Mouse (Mus musculus) erythroid progenitor cell, adult 5-6 weeks (primary cell): ENCODE measurements around the gene Syce2. TPM values are rescaled to one million over a fixed set of nuclear protein-coding genes. Genes with fewer than 3 reads are reported as not detected.

Experiments used
- ATAC-seq: replicated peaks from 2 replicates; pipeline ENCODE4 v1.8.0; 2016; ENCODE audit warnings: moderate number of reproducible peaks, mild to moderate bottlenecking, moderate TSS enrichment, inconsistent platforms; ENCODE audit not compliant: poor library complexity, low FRiP score, severe bottlenecking
- total RNA-seq, 2 experiments: library from RNA; stranded (forward) in 1 of 2; stranded (reverse) in 1 of 2; fragments of 150-400 nt in 1 of 2; fragments of 186-747, 209-891 nt in 1 of 2; gene quantifications; 2 replicates each; pipeline versions ENCODE4 v1.2.3 to v1.2.4; 2015 to 2017; ENCODE audit warnings: low replicate concordance in 2 of 2

Gene Syce2
- total RNA-seq, 2 experiments from 2014 or later: 9.2 to 133 TPM

GRCm38 (mm10) chr8:84917781-84918180 is 45.9 kb downstream of the Syce2 start:
- ATAC-seq: no peak

- no peak for ATAC-seq
These were observed 46.7 kb downstream of the Syce2 start for GRCm38 (mm10) chr8:84918646-84919045.

GRCm38 (mm10) chr8:84921596-84921995 is 49.7 kb downstream of the Syce2 start:
- ATAC-seq: no peak

GRCm38 (mm10) chr8:84925557-84925956 is 53.6 kb downstream of the Syce2 start:
- no peak for ATAC-seq

- ATAC-seq: no peak
These were observed 55.6 kb downstream of the Syce2 start for GRCm38 (mm10) chr8:84927513-84927912.

- peak; percentile 89 for ATAC-seq
These were observed 56.8 kb downstream of the Syce2 start for GRCm38 (mm10) chr8:84928456-84929306.

GRCm38 (mm10) chr8:84930582-84930981 is 58.7 kb downstream of the Syce2 start:
- ATAC-seq: no peak

GRCm38 (mm10) chr8:84933767-84934559 is 62.1 kb downstream of the Syce2 start:
- no peak for ATAC-seq

GRCm38 (mm10) chr8:84934860-84935259 is 62.9 kb downstream of the Syce2 start:
- no peak for ATAC-seq

GRCm38 (mm10) chr8:84935489-84935888 is 63.6 kb downstream of the Syce2 start:
- no peak for ATAC-seq

GRCm38 (mm10) chr8:84936041-84936961 is 64.4 kb downstream of the Syce2 start:
- ATAC-seq: no peak

GRCm38 (mm10) chr8:84936962-84937546 is 65.1 kb downstream of the Syce2 start, which contains the start of gene Mast1:
Mast1 (minus strand) TSS chr8:84937359.
- ATAC-seq: peak; percentile 80

Other genes starting within 250 kb of the Syce2 start
Only the 30 nearest of the 31 such genes appear.
- gene Ier2, start 209.3 kb upstream of the Syce2 start, total RNA-seq (2015; ENCODE audit: low replicate concordance): 10.9 and 16.2 TPM in 2 replicates
- gene Ier2, start 209.3 kb upstream of the Syce2 start, total RNA-seq (2017; ENCODE audit: low replicate concordance): 7.6 and 8.1 TPM in 2 replicates
- 7.9 and 13.4 TPM in 2 replicates for gene Trmt1, start 185.8 kb upstream of the Syce2 start, total RNA-seq (2015; ENCODE audit: low replicate concordance)
- gene Trmt1, start 185.8 kb upstream of the Syce2 start, total RNA-seq (2017; ENCODE audit: low replicate concordance): 18.4 and 23.1 TPM in 2 replicates
- gene Nacc1, start 184.2 kb upstream of the Syce2 start, total RNA-seq (2015; ENCODE audit: low replicate concordance): 24.3 and 25.6 TPM in 2 replicates
- gene Nacc1, start 184.2 kb upstream of the Syce2 start, total RNA-seq (2017; ENCODE audit: low replicate concordance): 11.8 and 16.9 TPM in 2 replicates
- gene Lyl1, start 170.7 kb upstream of the Syce2 start, total RNA-seq (2015; ENCODE audit: low replicate concordance): 98.7 and 109 TPM in 2 replicates
- 54.7 and 70.5 TPM in 2 replicates for gene Lyl1, start 170.7 kb upstream of the Syce2 start, total RNA-seq (2017; ENCODE audit: low replicate concordance)
- gene G430095P16Rik, start 149.1 kb upstream of the Syce2 start, total RNA-seq (2015; ENCODE audit: low replicate concordance): 12.2 and 21.6 TPM in 2 replicates
- 1.1 and 13.2 TPM in 2 replicates for gene G430095P16Rik, start 149.1 kb upstream of the Syce2 start, total RNA-seq (2017; ENCODE audit: low replicate concordance)
- gene Nfix, start 71.8 kb upstream of the Syce2 start, total RNA-seq (2015; ENCODE audit: low replicate concordance): 53.7 and 76.0 TPM in 2 replicates
- gene Nfix, start 71.8 kb upstream of the Syce2 start, total RNA-seq (2017; ENCODE audit: low replicate concordance): 33.6 and 36.8 TPM in 2 replicates
- 2.5 and 3.8 TPM in 2 replicates for gene Dand5, start 49.3 kb upstream of the Syce2 start, total RNA-seq (2015; ENCODE audit: low replicate concordance)
- 5.4 and 6.7 TPM in 2 replicates for gene Dand5, start 49.3 kb upstream of the Syce2 start, total RNA-seq (2017; ENCODE audit: low replicate concordance)
- 6.7 and 7.6 TPM in 2 replicates for gene Gadd45gip1, start 40.6 kb upstream of the Syce2 start, total RNA-seq (2015; ENCODE audit: low replicate concordance)
- 11.3 and 16.4 TPM in 2 replicates for gene Gadd45gip1, start 40.6 kb upstream of the Syce2 start, total RNA-seq (2017; ENCODE audit: low replicate concordance)
- gene Rad23a, start 31.4 kb upstream of the Syce2 start, total RNA-seq (2015; ENCODE audit: low replicate concordance): 273 and 355 TPM in 2 replicates
- gene Rad23a, start 31.4 kb upstream of the Syce2 start, total RNA-seq (2017; ENCODE audit: low replicate concordance): 296 and 306 TPM in 2 replicates
- gene Calr, start 25.2 kb upstream of the Syce2 start, total RNA-seq (2015; ENCODE audit: low replicate concordance): 261 and 337 TPM in 2 replicates
- gene Calr, start 25.2 kb upstream of the Syce2 start, total RNA-seq (2017; ENCODE audit: low replicate concordance): 660 and 677 TPM in 2 replicates
- 11.2 and 19.7 TPM in 2 replicates for gene Farsa, start 15.1 kb upstream of the Syce2 start, total RNA-seq (2015; ENCODE audit: low replicate concordance)
- 29.4 and 35.6 TPM in 2 replicates for gene Farsa, start 15.1 kb upstream of the Syce2 start, total RNA-seq (2017; ENCODE audit: low replicate concordance)
- gene Gcdh, start 21.8 kb downstream of the Syce2 start, total RNA-seq (2015; ENCODE audit: low replicate concordance): 16.9 and 36.9 TPM in 2 replicates
- gene Gcdh, start 21.8 kb downstream of the Syce2 start, total RNA-seq (2017; ENCODE audit: low replicate concordance): 22.8 and 26.2 TPM in 2 replicates
- gene Klf1, start 29.8 kb downstream of the Syce2 start, total RNA-seq (2015; ENCODE audit: low replicate concordance): 262 and 325 TPM in 2 replicates
- gene Klf1, start 29.8 kb downstream of the Syce2 start, total RNA-seq (2017; ENCODE audit: low replicate concordance): 240 and 399 TPM in 2 replicates
- gene Dnase2a, start 36.4 kb downstream of the Syce2 start, total RNA-seq (2015; ENCODE audit: low replicate concordance): 32.7 and 33.2 TPM in 2 replicates
- 74.6 and 78.4 TPM in 2 replicates for gene Dnase2a, start 36.4 kb downstream of the Syce2 start, total RNA-seq (2017; ENCODE audit: low replicate concordance)
- not detected in 2 replicates for gene Mast1, start 65.2 kb downstream of the Syce2 start, total RNA-seq (2015; ENCODE audit: low replicate concordance)
- gene Mast1, start 65.2 kb downstream of the Syce2 start, total RNA-seq (2017; ENCODE audit: low replicate concordance): not detected in 2 replicates
- not detected in 2 replicates for gene Rtbdn, start 74.9 kb downstream of the Syce2 start, total RNA-seq (2015; ENCODE audit: low replicate concordance)
- gene Rtbdn, start 74.9 kb downstream of the Syce2 start, total RNA-seq (2017; ENCODE audit: low replicate concordance): not detected in 2 replicates
- gene Gm49661, start 97.3 kb downstream of the Syce2 start, total RNA-seq (2015; ENCODE audit: low replicate concordance): not detected in 2 replicates
- gene Gm49661, start 97.3 kb downstream of the Syce2 start, total RNA-seq (2017; ENCODE audit: low replicate concordance): not detected in 2 replicates
- gene Prdx2, start 97.5 kb downstream of the Syce2 start, total RNA-seq (2015; ENCODE audit: low replicate concordance): 2,168 and 2,598 TPM in 2 replicates
- gene Prdx2, start 97.5 kb downstream of the Syce2 start, total RNA-seq (2017; ENCODE audit: low replicate concordance): 2,812 and 2,913 TPM in 2 replicates
- gene Rnaseh2a, start 97.7 kb downstream of the Syce2 start, total RNA-seq (2015; ENCODE audit: low replicate concordance): 82.6 and 141 TPM in 2 replicates
- gene Rnaseh2a, start 97.7 kb downstream of the Syce2 start, total RNA-seq (2017; ENCODE audit: low replicate concordance): 63.3 and 93.8 TPM in 2 replicates
- gene Junb, start 106.6 kb downstream of the Syce2 start, total RNA-seq (2015; ENCODE audit: low replicate concordance): 8.0 and 12.3 TPM in 2 replicates
- 10.4 and 15.1 TPM in 2 replicates for gene Junb, start 106.6 kb downstream of the Syce2 start, total RNA-seq (2017; ENCODE audit: low replicate concordance)
- 0.42 and 0.72 TPM in 2 replicates for gene Hook2, start 118.5 kb downstream of the Syce2 start, total RNA-seq (2015; ENCODE audit: low replicate concordance)
- gene Hook2, start 118.5 kb downstream of the Syce2 start, total RNA-seq (2017; ENCODE audit: low replicate concordance): 2.6 and 4.6 TPM in 2 replicates
- not detected in 2 replicates for gene Best2, start 142.4 kb downstream of the Syce2 start, total RNA-seq (2015; ENCODE audit: low replicate concordance)
- not detected in 2 replicates for gene Best2, start 142.4 kb downstream of the Syce2 start, total RNA-seq (2017; ENCODE audit: low replicate concordance)
- gene Asna1, start 153.2 kb downstream of the Syce2 start, total RNA-seq (2015; ENCODE audit: low replicate concordance): 42.8 and 69.2 TPM in 2 replicates
- gene Asna1, start 153.2 kb downstream of the Syce2 start, total RNA-seq (2017; ENCODE audit: low replicate concordance): 19.0 and 29.3 TPM in 2 replicates
- 143 and 183 TPM in 2 replicates for gene Trir, start 154.7 kb downstream of the Syce2 start, total RNA-seq (2015; ENCODE audit: low replicate concordance)
- 140 and 476 TPM in 2 replicates for gene Trir, start 154.7 kb downstream of the Syce2 start, total RNA-seq (2017; ENCODE audit: low replicate concordance)
- 24.9 and 35.6 TPM in 2 replicates for gene Tnpo2, start 164.8 kb downstream of the Syce2 start, total RNA-seq (2015; ENCODE audit: low replicate concordance)
- gene Tnpo2, start 164.8 kb downstream of the Syce2 start, total RNA-seq (2017; ENCODE audit: low replicate concordance): 31.8 and 40.2 TPM in 2 replicates
- gene Fbxw9, start 187.9 kb downstream of the Syce2 start, total RNA-seq (2015; ENCODE audit: low replicate concordance): 4.3 and 10.5 TPM in 2 replicates
- gene Fbxw9, start 187.9 kb downstream of the Syce2 start, total RNA-seq (2017; ENCODE audit: low replicate concordance): 1.4 and 2.8 TPM in 2 replicates
- gene Gm5741, start 195.9 kb downstream of the Syce2 start, total RNA-seq (2015; ENCODE audit: low replicate concordance): not detected in 2 replicates
- not detected in 2 replicates for gene Gm5741, start 195.9 kb downstream of the Syce2 start, total RNA-seq (2017; ENCODE audit: low replicate concordance)
- 13.4 and 15.9 TPM in 2 replicates for gene Dhps, start 199.6 kb downstream of the Syce2 start, total RNA-seq (2015; ENCODE audit: low replicate concordance)
- gene Dhps, start 199.6 kb downstream of the Syce2 start, total RNA-seq (2017; ENCODE audit: low replicate concordance): 3.5 and 4.7 TPM in 2 replicates
- 37.7 and 66.3 TPM in 2 replicates for gene Wdr83os, start 208.6 kb downstream of the Syce2 start, total RNA-seq (2015; ENCODE audit: low replicate concordance)
- 7.3 and 23.1 TPM in 2 replicates for gene Wdr83os, start 208.6 kb downstream of the Syce2 start, total RNA-seq (2017; ENCODE audit: low replicate concordance)
- 30.6 and 35.6 TPM in 2 replicates for gene Wdr83, start 209.2 kb downstream of the Syce2 start, total RNA-seq (2015; ENCODE audit: low replicate concordance)
- 15.8 and 17.6 TPM in 2 replicates for gene Wdr83, start 209.2 kb downstream of the Syce2 start, total RNA-seq (2017; ENCODE audit: low replicate concordance)